Mouse (Mus musculus): ENCODE data around the gene Lgsn. TPM values are rescaled to one million over a fixed set of nuclear protein-coding genes. Genes with fewer than 3 reads are reported as not detected.
A peak's percentile ranks its signal among the peaks of the same experiment; 100 is the strongest.

Lgsn gene
- total RNA-seq, 2 experiments from 2014 or later, result not detected

DNA sequence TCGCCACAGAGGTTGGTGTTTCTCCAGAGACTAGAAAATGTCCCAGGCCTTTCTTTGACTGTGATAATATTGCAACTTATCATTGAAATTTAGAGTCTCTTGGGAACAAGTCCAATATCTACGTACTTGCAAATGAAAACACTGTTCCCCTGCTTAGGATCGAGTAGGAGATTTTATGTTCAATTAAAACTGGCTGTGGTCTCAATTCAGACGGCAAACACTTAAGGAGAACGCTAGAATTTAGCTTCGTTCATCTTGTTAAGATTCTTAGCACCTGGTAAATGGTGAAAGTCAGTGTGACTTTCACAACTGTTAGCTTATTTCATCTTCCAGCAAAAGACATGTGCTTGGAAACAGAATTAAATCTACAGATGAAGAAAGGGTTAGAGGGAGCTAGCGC, 29.1 kb downstream of the Lgsn start:
- intact Hi-C loops (cut with DNase I), result no loop called here
- no peak for DNase-seq (ENCODE audit: extremely low spot score in 1 of 2, low spot score in 2 of 2)

GRCm38 (mm10) chr1:31205770-31206169, 29.6 kb downstream of the Lgsn start:
- intact Hi-C loops (cut with DNase I), result no loop called here
- DNase-seq (ENCODE audit: extremely low spot score in 1 of 2, low spot score in 2 of 2), result no peak

DNA sequence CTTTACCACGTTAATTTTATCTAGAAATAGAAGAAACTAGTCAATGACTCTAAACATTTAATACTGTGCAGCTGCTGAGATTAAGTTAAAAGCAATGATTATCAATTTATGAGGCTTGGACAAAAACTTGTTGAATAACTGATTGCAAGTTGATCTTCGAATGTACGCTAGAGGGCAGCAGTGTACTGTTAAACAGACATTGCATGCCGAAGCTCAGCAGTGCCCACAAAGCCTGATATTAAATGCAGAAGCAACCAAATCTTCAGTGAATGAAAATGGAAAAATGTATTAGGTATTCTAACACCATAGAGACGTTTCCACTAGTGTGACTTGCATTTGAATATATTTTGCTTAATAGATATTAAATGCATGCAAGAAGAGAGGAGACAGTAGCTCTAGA, 33.9 kb downstream of the Lgsn start:
- DNase-seq (ENCODE audit: extremely low spot score in 1 of 2, low spot score in 2 of 2), result peak; percentile 49 to 68
- intact Hi-C loops (cut with DNase I), result loop anchor here (5.0 to 10.0 kb wide), 2 partner anchors 127 to 965 kb away; partner anchors contain the start of gene Khdrbs2

GRCm38 (mm10) chr1:31214831-31215230, 38.6 kb downstream of the Lgsn start:
- intact Hi-C loops (cut with DNase I), result loop anchor here (5.0 to 10.0 kb wide), 2 partner anchors 122 to 960 kb away; partner anchors contain the start of gene Khdrbs2
- DNase-seq (ENCODE audit: extremely low spot score in 1 of 2, low spot score in 2 of 2), result no peak

GRCm38 (mm10) chr1:31220599-31221250, 44.5 kb downstream of the Lgsn start:
- DNase-seq (ENCODE audit: extremely low spot score in 1 of 2, low spot score in 2 of 2), result no peak
- intact Hi-C loops (cut with DNase I), result no loop called here

DNA sequence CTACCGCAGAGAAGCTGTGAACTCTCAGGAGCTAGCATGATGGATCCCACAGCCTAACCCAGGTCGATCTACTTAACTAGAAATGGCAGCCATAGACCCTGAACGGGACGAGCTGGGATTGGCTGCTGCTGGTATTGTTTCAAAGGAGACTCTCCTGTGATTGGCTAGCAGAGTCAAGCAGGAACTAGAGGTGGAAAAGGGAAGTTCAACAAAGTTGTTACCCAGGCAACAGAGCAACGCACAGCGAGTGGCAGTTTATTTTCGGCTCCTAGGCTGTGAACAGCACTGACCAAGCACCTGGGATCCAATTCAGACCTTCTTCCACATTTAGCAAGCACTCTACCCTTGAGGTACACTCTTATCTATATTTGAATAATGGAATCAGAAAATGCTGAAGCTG, 46.4 kb downstream of the Lgsn start, which contains the start of the genes 4931428L18Rik and Pih1d3:
4931428L18Rik (minus strand) TSS at position 121 of the 400 bp plus-strand sequence.
Pih1d3 (plus strand) TSS at position 275 of the 400 bp plus-strand sequence.
- DNase-seq (ENCODE audit: extremely low spot score in 1 of 2, low spot score in 2 of 2), result no peak
- intact Hi-C loops (cut with DNase I), result no loop called here

GRCm38 (mm10) chr1:31233319-31234036, 57.3 kb downstream of the Lgsn start:
- DNase-seq (ENCODE audit: extremely low spot score in 1 of 2, low spot score in 2 of 2), result peak; percentile 19 to 31
- intact Hi-C loops (cut with DNase I), result no loop called here

Other genes with a start within 250 kb of the Lgsn start
- not detected for gene AC153137.1, start 198.4 kb upstream of the Lgsn start, total RNA-seq (2021)
- not detected for gene 4931428L18Rik, start 46.3 kb downstream of the Lgsn start, total RNA-seq (2021)
- gene Pih1d3, start 46.4 kb downstream of the Lgsn start, total RNA-seq (2021), result not detected

Measured in left cerebral cortex, postnatal 10 days (tissue).